Mouse (Mus musculus) kidney, embryonic 15.5 days (tissue): ENCODE results near the gene Fabp2. TPM values are rescaled to one million over a fixed set of nuclear protein-coding genes. Genes with fewer than 3 reads are reported as not detected.
"Not testable (repeated sequence)": the region's sequence is repeated elsewhere in the genome, so short reads cannot be mapped to it uniquely, and the experiment has no call there.

Source experiments
- ATAC-seq: fragments of 200-750 bp; cut with Nextera tagmentation; replicated peaks from 2 replicates; pipeline ENCODE4 v1.8.0; 2017; ENCODE audit warnings: moderate TSS enrichment; ENCODE audit not compliant: low FRiP score
- H3K27ac ChIP-seq: fragments of 300-500 bp; sonication (generic); 2 replicates; pipeline ENCODE4 v1.5.1; 2015; ENCODE audit warnings: mild to moderate bottlenecking, inconsistent platforms
- H3K27me3 ChIP-seq: fragments of 300-500 bp; sonication (generic); 2 replicates; pipeline ENCODE4 v1.6.1; 2015; ENCODE audit warnings: inconsistent platforms
- H3K36me3 ChIP-seq: fragments of 300-500 bp; sonication (generic); 2 replicates; pipeline ENCODE4 v1.6.1; 2015; ENCODE audit warnings: inconsistent platforms
- H3K4me1 ChIP-seq: fragments of 300-500 bp; sonication (generic); 2 replicates; pipeline ENCODE4 v1.6.1; 2015; ENCODE audit warnings: inconsistent platforms
- H3K4me2 ChIP-seq: fragments of 300-500 bp; sonication (generic); 2 replicates; pipeline ENCODE4 v1.6.1; 2015; ENCODE audit warnings: moderate library complexity, mild to moderate bottlenecking, inconsistent platforms
- H3K4me3 ChIP-seq: fragments of 300-500 bp; sonication (generic); replicated peaks from 2 replicates; pipeline ENCODE4 v1.5.1; 2015; ENCODE audit warnings: mild to moderate bottlenecking, inconsistent platforms
- H3K9ac ChIP-seq: fragments of 300-500 bp; sonication (generic); 2 replicates; pipeline ENCODE4 v1.6.1; 2015; ENCODE audit warnings: mild to moderate bottlenecking, inconsistent platforms
- H3K9me3 ChIP-seq: fragments of 300-500 bp; sonication (generic); replicated peaks from 2 replicates; pipeline ENCODE4 v1.6.1; 2016; ENCODE audit warnings: inconsistent platforms
- WGBS: fragments of 180-500 bp; shearing (Covaris S2); methylation state at CpG from one replicate; pipeline ENCODE4 v1.1.7; 2015; ENCODE audit warnings: mixed read lengths; 5-methylcytosine and 5-hydroxymethylcytosine counted together
- polyA plus RNA-seq: library from polyadenylated mRNA; unstranded; fragments of >200 nt; fragmentation: Nextera tagmentation; extraction: Ambion mirVana; gene quantifications from 2 replicates; pipeline ENCODE4 v1.2.1, GENCODE M21; 2015

Fabp2 gene
- polyA plus RNA-seq, 1 experiment from 2014 or later: 0.16 TPM

- Histone ChIP-seq H3K4me1 (peaks cover 21% of the 10 kb centered on the region), H3K9ac (no peak overlapping the region), H3K27ac (peak overlapping the region; percentile 20; the same call in 1 of the 2 replicates), H3K36me3 (peaks cover 9% of the 10 kb centered on the region; the same call in 1 of the 2 replicates), H3K9me3 (no peaks in the 10 kb centered on the region), H3K27me3 (no peaks in the 10 kb centered on the region), H3K4me3 (no peak overlapping the region), H3K4me2 (no peak overlapping the region)
- 72% methylated on average over 8 of the region's 8 CpGs for WGBS
- no peak for ATAC-seq
Observed at GRCm38 (mm10) chr3:122921676-122922527, 27.0 kb downstream of the Fabp2 start.

GRCm38 (mm10) chr3:122923147-122923546 lies 28.3 kb downstream of the Fabp2 start:
- WGBS: 71% methylated on average over 7 of the region's 7 CpGs
- peak overlapping the region; percentile 69 for H3K4me2 ChIP-seq
- peaks cover 21% of the 10 kb centered on the region for H3K4me1 ChIP-seq
- H3K36me3 ChIP-seq: peaks cover 14% of the 10 kb centered on the region; the same call in 1 of the 2 replicates
- peak overlapping the region; percentile 64 for H3K4me3 ChIP-seq
- H3K9me3 ChIP-seq: no peaks in the 10 kb centered on the region
- H3K27me3 ChIP-seq: no peaks in the 10 kb centered on the region
- H3K27ac ChIP-seq: peak overlapping the region; percentile 3; the same call in 1 of the 2 replicates
- ATAC-seq: no peak
- H3K9ac ChIP-seq: no peak overlapping the region

GRCm38 (mm10) chr3:122924009-122924914 lies 29.4 kb downstream of the Fabp2 start, which contains the start of gene 1810037I17Rik:
TSS of gene 1810037I17Rik (plus strand) at chr3:122924203.
- Histone ChIP-seq H3K27ac (peak within 1 kb of the TSS; percentile 87), H3K36me3 (peaks cover 14% of the 10 kb centered on the region; the same call in 1 of the 2 replicates), H3K4me3 (peak within 1 kb of the TSS; percentile 64), H3K9ac (peak within 1 kb of the TSS; percentile 62), H3K27me3 (no peaks in the 10 kb centered on the region), H3K4me1 (peaks cover 21% of the 10 kb centered on the region), H3K4me2 (peak within 1 kb of the TSS; percentile 69), H3K9me3 (no peaks in the 10 kb centered on the region)
- ATAC-seq: peak; percentile 99
- WGBS: under 1% methylated on average over 67 of the region's 68 CpGs

- H3K27ac ChIP-seq: no peak overlapping the region
- H3K27me3 ChIP-seq: no peaks in the 10 kb centered on the region
- no peak overlapping the region for H3K9ac ChIP-seq
- H3K4me1 ChIP-seq: peaks cover 8% of the 10 kb centered on the region; the same call in 1 of the 2 replicates
- H3K36me3 ChIP-seq: peaks cover 40% of the 10 kb centered on the region; the same call in 1 of the 2 replicates
- H3K4me3 ChIP-seq: no peak overlapping the region
- WGBS: 92% methylated on average over 6 of the region's 6 CpGs
- no peak for ATAC-seq
- no peak overlapping the region for H3K4me2 ChIP-seq
- no peaks in the 10 kb centered on the region for H3K9me3 ChIP-seq
Observed at GRCm38 (mm10) chr3:122929723-122930122, 34.9 kb downstream of the Fabp2 start.

GRCm38 (mm10) chr3:122932466-122932865 lies 37.6 kb downstream of the Fabp2 start:
- WGBS: 88% methylated on average over 1 of the region's 1 CpGs
- H3K9me3 ChIP-seq: no peaks in the 10 kb centered on the region
- no peak for ATAC-seq
- no peak overlapping the region for H3K9ac ChIP-seq
- no peaks in the 10 kb centered on the region for H3K27me3 ChIP-seq
- H3K4me1 ChIP-seq: no peaks in the 10 kb centered on the region
- H3K27ac ChIP-seq: no peak overlapping the region
- no peak overlapping the region for H3K4me3 ChIP-seq
- H3K36me3 ChIP-seq: peaks cover 38% of the 10 kb centered on the region
- no peak overlapping the region for H3K4me2 ChIP-seq

GRCm38 (mm10) chr3:122937176-122937575 lies 42.3 kb downstream of the Fabp2 start:
- not testable (repeated sequence) for H3K27me3 ChIP-seq

GRCm38 (mm10) chr3:122939215-122939614 lies 44.3 kb downstream of the Fabp2 start:
- Histone ChIP-seq H3K4me2 (no peak overlapping the region), H3K27me3 (no peaks in the 10 kb centered on the region), H3K9ac (no peak overlapping the region), H3K4me3 (no peak overlapping the region), H3K4me1 (no peaks in the 10 kb centered on the region), H3K36me3 (peaks cover 19% of the 10 kb centered on the region), H3K9me3 (no peaks in the 10 kb centered on the region), H3K27ac (no peak overlapping the region)
- ATAC-seq: no peak
- 80% methylated on average over 2 of the region's 2 CpGs for WGBS

More at GRCm38 (mm10) chr3:122937176-122937575, 42.3 kb downstream of the Fabp2 start:
- H3K4me2 ChIP-seq, ATAC-seq, H3K9ac ChIP-seq, H3K4me1 ChIP-seq, H3K9me3 ChIP-seq, H3K27ac ChIP-seq, H3K4me3 ChIP-seq: not testable (repeated sequence)
- 87% methylated on average over 13 of the region's 13 CpGs for WGBS
- peaks cover 24% of the 10 kb centered on the region for H3K36me3 ChIP-seq

- 73% methylated on average over 6 of the region's 6 CpGs for WGBS
- no peaks in the 10 kb centered on the region for H3K27me3 ChIP-seq
- no peaks in the 10 kb centered on the region for H3K9me3 ChIP-seq
- no peak overlapping the region for H3K4me3 ChIP-seq
- H3K36me3 ChIP-seq: peaks cover 9% of the 10 kb centered on the region; the same call in 1 of the 2 replicates
- no peak overlapping the region for H3K4me2 ChIP-seq
- H3K9ac ChIP-seq: no peak overlapping the region
- H3K4me1 ChIP-seq: no peaks in the 10 kb centered on the region
- no peak for ATAC-seq
- no peak overlapping the region for H3K27ac ChIP-seq
Observed at GRCm38 (mm10) chr3:122943387-122943890, 48.6 kb downstream of the Fabp2 start.

Other genes starting within 250 kb of the Fabp2 start
- gene Pde5a, start 166.1 kb upstream of the Fabp2 start, polyA plus RNA-seq: 3.9 and 5.4 TPM in 2 replicates
- not detected in 2 replicates for gene Gm10959, start 24.3 kb downstream of the Fabp2 start, polyA plus RNA-seq
- gene 1810037I17Rik, start 29.1 kb downstream of the Fabp2 start, polyA plus RNA-seq: 102 and 111 TPM in 2 replicates
- 10.7 and 10.8 TPM in 2 replicates for gene Usp53, start 89.4 kb downstream of the Fabp2 start, polyA plus RNA-seq
- gene Myoz2, start 139.9 kb downstream of the Fabp2 start, polyA plus RNA-seq: 2.2 and 6.7 TPM in 2 replicates